Mouse (Mus musculus) brown adipose tissue, adult 24 weeks (tissue): ENCODE results near the gene Rtel1. TPM values are rescaled to one million over a fixed set of nuclear protein-coding genes. Genes with fewer than 3 reads are reported as not detected.
"Not testable (repeated sequence)": the region's sequence is repeated elsewhere in the genome, so short reads cannot be mapped to it uniquely, and the experiment has no call there.

Experiments
- H3K27ac ChIP-seq: fragments of 200-500 bp; replicated peaks from 2 replicates; pipeline ENCODE4 v1.5.1; 2012; ENCODE audit warnings: low read depth, mild to moderate bottlenecking, low read length
- H3K4me1 ChIP-seq: fragments of 200-500 bp; 2 replicates; pipeline ENCODE4 v1.6.1; 2012; ENCODE audit warnings: low read length, mixed read lengths; ENCODE audit not compliant: control insufficient read depth, insufficient read depth, insufficient read length
- H3K4me3 ChIP-seq: fragments of 200-500 bp; 2 replicates; pipeline ENCODE4 v1.5.1; 2012; ENCODE audit warnings: low read depth, mild to moderate bottlenecking, low read length, moderate library complexity; ENCODE audit not compliant: insufficient read depth
- polyA plus RNA-seq: library from polyadenylated mRNA; stranded (reverse); fragments of >200 nt; gene quantifications from 2 replicates; pipeline ENCODE4 v1.2.4, GENCODE M21; 2012; ENCODE audit not compliant: missing spikeins, insufficient read depth, insufficient read length

Rtel1 gene
- polyA plus RNA-seq, result 7.2 and 15.6 TPM in 2 replicates

DNA sequence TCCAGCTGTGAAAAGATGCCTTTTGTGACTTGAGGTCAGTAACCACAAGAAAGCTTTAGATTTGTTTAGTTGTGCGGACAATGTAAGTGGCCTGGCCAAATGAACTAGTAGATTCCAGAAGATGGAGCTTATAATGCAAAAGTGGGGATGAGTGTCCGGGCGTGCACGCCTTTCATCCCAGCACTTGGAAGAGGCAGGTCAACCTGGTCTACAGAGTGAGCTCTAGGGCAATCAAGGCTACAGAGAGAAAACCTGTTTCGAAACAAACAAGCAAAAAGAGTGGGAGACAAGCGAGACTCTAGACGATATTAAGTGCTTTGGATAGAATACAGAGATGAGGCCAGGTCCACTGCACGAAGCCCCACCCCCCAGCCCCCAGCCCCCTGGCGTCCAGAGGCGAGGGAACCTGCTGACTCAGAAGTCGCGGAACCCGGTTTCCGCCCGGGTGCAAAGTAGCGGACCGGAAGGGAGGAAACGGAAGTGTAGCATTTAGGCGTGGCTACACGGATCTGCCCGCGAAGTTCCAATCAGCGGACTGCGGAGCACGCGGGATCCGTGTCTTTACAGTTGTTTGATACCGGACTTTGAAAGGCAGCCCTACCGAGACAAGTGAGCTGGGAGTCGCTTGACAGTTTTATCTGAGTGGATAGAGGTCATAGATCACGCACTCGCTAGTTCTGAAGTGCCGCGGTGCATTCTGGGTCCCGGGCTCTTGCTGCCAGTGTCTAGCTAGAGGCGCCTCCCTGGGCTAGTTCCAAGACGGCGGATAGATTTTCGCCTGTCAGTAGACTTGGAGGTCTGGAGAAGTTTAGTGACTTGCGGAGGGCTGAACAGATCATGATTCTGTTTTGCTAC is at the start of gene Rtel1:
Rtel1 (plus strand) TSS at position 492 of the 855 bp plus-strand sequence.
- H3K4me1 ChIP-seq, result no peaks in the 10 kb centered on the region; the same call in 1 of the 2 replicates
- peak within 1 kb of the TSS; percentile 92 for H3K27ac ChIP-seq
- H3K4me3 ChIP-seq, result peak within 1 kb of the TSS; percentile 84

DNA sequence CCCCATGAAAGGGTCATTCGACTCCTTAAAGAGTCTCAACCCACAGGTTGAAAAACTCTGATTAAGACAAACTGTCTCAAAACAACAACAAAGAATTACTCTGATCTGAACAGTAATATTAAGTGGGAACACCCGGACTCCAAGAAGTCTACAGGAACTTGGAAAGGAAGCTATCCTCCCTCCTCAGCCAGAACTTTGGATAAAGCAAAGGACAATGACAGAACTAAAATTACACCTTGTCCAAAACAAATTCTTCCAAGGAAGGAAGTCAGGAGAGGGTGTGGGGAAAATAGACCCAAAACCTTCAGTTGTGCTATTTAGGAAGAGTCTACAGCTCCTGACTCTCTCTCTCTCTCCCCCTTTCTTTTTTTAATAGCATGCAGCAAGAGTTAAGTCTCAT is 47.4 kb upstream of the Rtel1 start:
- H3K4me1 ChIP-seq, result no peaks in the 10 kb centered on the region; the same call in 1 of the 2 replicates
- H3K4me3 ChIP-seq, result no peak overlapping the region
- peak overlapping the region; percentile 43; the same call in 1 of the 2 replicates for H3K27ac ChIP-seq

DNA sequence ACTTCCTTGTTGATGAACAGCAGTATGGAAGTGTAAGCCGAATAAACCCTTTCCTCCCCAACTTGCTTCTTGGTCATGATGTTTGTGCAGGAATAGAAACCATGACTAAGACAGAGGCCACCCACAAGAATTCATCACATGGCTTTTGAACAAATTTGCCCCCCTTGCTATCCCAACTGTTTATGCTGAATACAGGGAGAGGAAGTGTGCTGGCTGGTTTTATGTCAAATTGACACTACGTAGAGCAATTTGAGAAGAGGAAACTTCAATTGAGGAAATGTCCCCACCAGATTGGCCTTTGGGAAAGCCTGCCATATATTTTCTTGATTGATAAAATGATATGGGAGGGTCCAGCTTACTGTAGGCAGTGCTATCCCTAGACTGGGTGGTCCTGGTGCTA is 45.7 kb upstream of the Rtel1 start:
- H3K4me1 ChIP-seq, result peaks cover 3% of the 10 kb centered on the region; the same call in 1 of the 2 replicates
- no peak overlapping the region for H3K4me3 ChIP-seq
- H3K27ac ChIP-seq, result no peak overlapping the region

DNA sequence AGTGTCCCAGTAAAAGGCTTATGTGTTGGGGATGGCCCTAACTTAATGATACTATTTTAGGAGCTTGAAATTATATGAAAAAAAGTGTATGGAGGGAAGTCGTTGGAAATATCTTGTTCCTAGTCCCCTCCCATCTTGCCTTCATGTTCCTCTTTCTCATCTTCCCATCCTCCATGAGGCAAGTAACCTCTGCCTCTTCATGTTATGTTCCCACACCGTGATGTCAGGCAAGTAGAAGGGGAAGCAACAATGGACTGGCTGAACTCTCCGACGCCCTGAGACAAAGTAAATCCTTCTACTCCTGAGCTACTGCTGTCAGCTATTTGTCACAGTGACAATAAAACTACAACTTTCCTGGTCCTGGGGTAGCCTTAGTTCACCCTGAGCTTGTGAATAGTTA is 44.9 kb upstream of the Rtel1 start:
- Histone ChIP-seq H3K4me3 (no peak overlapping the region), H3K27ac (no peak overlapping the region), H3K4me1 (peaks cover 3% of the 10 kb centered on the region; the same call in 1 of the 2 replicates)

DNA sequence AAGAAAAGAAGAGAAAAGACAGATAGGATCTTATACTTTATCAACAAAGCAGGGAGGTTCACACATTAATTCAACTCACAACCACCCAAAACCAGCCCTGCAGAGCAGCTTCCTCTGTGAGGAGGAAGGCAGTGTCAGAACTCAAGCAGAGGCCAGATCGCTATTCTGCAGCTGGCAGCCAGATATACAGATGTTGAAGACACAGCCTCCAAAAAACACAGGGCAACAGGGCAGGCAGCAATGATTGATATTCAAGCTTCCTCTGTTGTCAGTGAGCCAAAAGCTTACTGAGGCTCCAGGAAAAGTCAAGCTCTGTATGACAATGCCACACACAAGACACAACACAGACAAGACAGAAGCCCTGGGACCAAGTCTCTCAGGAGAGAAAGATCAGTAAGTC is 42.8 kb upstream of the Rtel1 start:
- H3K27ac ChIP-seq, result peak overlapping the region; percentile 42; the same call in 1 of the 2 replicates
- no peak overlapping the region for H3K4me3 ChIP-seq
- H3K4me1 ChIP-seq, result peaks cover 3% of the 10 kb centered on the region; the same call in 1 of the 2 replicates

DNA sequence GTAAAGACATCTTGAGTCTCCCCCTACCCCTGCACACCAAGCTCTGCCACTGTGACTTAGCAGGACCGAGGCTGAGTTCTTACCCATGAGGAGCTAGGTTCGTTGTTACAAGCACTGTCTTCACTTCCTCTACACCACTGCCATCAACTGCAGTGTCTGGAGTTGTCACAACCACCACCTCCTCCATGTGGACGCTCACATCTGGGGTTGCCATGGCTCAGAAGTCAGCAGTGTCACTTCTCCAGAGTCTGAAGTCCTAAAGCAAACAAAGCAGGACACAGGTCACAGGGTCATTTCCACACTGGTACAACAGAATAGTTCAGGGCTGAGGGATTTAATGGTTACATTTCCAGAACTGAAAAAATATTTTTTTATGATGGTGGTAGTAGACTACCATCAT is 41.7 kb upstream of the Rtel1 start:
- Histone ChIP-seq H3K4me3 (no peak overlapping the region), H3K4me1 (0 out of 2 replicates have a peak, but pooled peaks cover 3% of the 10 kb centered on the region), H3K27ac (no peak overlapping the region)

DNA sequence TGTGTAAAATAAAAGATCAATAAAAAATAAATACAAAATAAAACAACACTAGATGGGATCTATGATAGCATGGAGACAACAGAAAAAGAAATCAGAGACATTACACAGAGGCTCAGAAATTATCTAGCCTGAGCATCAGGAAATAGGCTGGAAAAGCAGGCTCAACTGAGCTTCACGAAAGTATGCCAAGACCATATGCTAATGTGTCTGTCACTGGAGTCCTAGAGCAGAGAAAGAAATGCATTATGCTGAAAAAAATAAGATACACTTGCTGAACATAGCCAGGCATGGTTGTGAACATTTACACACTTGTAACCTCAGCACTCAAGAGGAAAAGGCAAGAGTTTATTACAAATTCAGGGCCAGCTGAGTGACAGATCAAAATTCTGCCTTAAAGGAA is 39.6 kb upstream of the Rtel1 start:
- H3K4me1 ChIP-seq, result 0 out of 2 replicates have a peak, but pooled peaks cover 3% of the 10 kb centered on the region
- no peak overlapping the region for H3K4me3 ChIP-seq
- H3K27ac ChIP-seq, result no peak overlapping the region

DNA sequence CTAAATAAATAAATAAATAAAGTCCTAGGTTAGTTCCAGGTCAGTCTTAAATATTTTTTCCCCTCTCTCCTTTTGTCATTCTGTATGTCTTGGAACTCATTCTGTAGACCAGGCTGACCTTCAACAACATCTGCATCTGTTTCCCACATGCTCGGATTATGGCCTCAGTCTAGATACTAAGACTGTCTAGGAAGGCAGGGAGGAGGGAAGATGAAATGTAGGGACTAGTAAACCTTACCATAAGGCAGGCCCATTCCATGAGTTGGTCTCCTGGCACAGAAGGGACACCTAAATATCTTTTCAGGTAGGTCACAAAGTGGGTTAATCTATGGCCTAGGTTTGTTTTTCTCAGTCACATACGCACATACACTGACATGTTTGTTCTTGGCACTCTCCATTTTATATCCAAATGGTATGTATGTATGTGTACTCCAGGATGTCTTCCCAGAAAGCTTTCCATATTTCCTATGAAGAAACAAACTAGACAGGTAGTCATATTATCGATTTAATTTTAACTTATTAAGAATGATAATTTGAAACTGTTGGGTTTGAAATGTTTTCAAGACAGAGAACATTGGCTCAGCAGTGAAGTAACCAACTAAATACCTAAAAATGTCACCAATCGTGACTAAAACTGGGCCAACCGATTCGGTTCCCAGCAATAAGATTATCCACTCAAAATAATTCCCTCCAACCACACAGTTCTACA is 32.8 kb upstream of the Rtel1 start:
- H3K27ac ChIP-seq, result peak overlapping the region; percentile 100
- peak overlapping the region; percentile 100 for H3K4me3 ChIP-seq
- H3K4me1 ChIP-seq, result no peaks in the 10 kb centered on the region; the same call in 1 of the 2 replicates

DNA sequence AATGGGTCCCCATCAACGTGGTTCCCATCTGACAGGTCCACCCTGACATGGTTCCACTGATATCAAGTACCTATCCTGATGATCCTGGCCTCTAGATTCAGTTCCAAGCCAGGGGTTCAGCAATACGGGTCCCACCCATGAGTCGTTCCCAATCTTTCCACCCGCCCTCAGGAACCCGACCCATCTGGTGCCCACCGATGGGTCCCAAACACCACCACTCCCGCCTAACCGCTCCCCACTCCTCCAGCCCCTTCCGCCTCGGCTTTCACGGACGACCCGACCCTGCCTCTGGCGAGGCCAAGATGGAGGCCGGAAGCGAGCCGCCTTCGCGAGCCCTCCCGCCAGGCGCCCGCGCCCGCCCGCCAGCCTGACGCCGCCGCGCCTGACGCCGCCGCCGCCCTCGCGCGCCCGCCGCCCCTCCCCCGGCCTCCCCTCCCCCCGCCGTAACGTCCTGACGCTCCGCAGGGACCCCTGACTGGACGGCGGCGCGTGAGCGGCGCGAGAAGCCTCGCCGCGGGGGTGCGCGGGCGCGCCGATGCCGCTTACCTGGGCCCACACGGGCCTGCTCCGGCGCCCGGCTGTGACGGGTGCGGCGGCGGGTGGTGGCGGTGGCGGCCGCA is 32.1 kb upstream of the Rtel1 start:
- peak overlapping the region; percentile 100 for H3K27ac ChIP-seq
- H3K4me1 ChIP-seq, result no peaks in the 10 kb centered on the region; the same call in 1 of the 2 replicates
- H3K4me3 ChIP-seq, result peak overlapping the region; percentile 100

DNA sequence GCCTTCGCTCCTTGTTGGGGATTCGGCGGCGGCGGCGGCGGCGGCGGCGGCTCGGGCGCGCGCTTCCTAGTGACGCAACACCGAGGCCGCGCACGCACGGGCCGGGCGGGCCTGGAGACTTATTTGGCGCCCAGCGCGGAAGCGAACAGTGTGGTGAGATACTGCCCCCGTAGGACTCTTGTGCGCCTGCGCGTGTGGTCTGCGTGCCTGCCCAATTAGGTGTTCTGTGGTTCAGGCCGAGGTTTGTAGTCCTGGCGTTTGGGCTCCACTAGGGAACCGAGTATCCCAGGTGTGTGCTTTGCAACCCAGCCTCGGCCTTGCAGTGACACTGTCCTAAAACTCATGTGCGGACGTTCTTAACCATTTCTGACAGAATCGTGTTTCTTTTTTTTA is 31.6 kb upstream of the Rtel1 start, which contains the start of gene Gmeb2:
Gmeb2 (minus strand) TSS at position 78 of the 393 bp plus-strand sequence.
- not testable (repeated sequence) for H3K4me1 ChIP-seq
- peak within 1 kb of the TSS; percentile 100 for H3K4me3 ChIP-seq
- peak within 1 kb of the TSS; percentile 100 for H3K27ac ChIP-seq

DNA sequence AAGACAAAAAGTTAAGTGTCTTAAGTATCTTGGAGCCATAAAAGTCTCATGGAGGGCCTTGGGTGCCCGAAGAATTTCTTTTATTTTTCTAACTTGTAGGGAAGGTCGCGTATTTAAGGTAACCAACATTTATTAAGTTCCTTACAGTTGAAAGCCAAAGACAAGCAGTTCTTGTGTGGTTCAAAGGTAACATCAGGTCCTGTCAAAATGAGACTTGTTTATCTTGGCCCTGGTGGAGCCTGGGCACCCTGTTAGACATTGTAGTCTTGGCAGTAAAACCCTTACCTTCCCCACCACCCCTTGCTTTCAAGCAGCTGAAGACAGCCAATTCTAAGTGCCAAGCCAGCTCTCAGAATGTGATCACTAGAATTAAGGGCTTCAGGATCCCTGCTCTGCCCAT is 30.8 kb upstream of the Rtel1 start:
- Histone ChIP-seq H3K4me1 (no peaks in the 10 kb centered on the region; the same call in 1 of the 2 replicates), H3K27ac (no peak overlapping the region; the same call in 1 of the 2 replicates), H3K4me3 (peak overlapping the region; percentile 91)

DNA sequence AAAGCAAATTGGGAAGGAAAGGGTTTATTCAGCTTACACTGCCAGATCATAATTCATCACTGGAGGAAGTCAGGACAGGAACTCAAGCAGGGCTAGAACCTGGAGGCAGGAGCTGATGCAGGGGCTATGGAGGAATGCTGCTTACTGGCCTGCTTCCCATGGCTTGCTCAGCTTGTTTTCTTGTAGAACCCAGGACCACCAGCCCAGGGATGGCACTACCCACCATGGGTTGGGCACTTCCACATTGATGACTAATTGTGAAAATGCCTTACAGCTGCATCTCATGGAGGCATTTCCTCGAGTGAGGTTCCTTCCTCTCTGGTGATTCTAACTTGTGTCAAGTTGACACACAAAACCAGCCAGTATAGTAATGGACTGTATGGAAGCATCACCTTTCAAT is 28.6 kb upstream of the Rtel1 start:
- Histone ChIP-seq H3K27ac (no peak overlapping the region), H3K4me1 (no peaks in the 10 kb centered on the region; the same call in 1 of the 2 replicates), H3K4me3 (no peak overlapping the region)

DNA sequence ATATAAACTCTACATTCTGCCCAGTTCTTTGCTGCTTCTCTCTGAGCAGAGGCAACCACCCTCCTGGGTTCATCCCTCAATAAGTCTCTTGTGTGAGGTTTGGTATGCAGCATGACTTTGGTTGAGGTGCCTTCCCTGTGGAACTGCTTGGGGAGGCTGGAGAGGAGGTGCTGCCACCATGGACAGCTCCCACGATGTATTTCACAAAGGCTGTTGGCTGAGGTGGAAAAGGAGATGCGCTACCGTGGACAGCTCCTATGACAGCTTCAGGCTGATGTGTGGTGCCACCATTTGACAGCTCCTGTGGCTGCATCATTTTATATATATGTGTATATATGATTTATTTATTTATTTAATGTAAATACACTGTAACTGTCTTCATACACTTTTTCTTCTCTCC is 17.5 kb upstream of the Rtel1 start:
- Histone ChIP-seq H3K4me1 (no peaks in the 10 kb centered on the region), H3K4me3 (no peak overlapping the region), H3K27ac (no peak overlapping the region)

DNA sequence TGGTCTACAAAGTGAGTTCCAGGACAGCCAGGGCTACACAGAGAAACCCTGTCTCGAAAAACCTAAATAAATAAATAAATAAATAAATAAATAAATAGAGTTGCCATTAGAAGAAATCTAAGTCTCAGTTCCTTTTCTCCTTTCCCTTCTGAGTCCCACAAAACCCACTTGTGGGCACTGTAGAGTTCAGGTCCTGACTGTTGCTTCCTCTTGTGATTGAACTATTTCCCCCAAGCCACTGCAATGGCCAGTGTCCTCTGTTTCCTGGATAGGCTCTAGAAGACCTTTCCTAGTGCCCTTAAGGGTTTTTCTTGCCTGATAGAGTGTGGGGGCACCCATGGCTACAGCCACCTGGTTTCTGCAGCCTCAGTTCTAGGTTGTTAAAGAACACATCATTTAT is 14.6 kb upstream of the Rtel1 start:
- H3K4me1 ChIP-seq, result no peaks in the 10 kb centered on the region
- H3K27ac ChIP-seq, result no peak overlapping the region

More for the DNA sequence above, 14.6 kb upstream of the Rtel1 start:
- no peak overlapping the region for H3K4me3 ChIP-seq
